Mouse (Mus musculus): Measurements from ENCODE around the gene Atp13a5. TPM values are rescaled to one million over a fixed set of nuclear protein-coding genes. Genes with fewer than 3 reads are reported as not detected.

Atp13a5 gene
- polyA plus RNA-seq, 1 experiment from 2014 or later: 0.04 TPM

GRCm38 (mm10) chr16:29201146-29201545 lies 177.4 kb downstream of the Atp13a5 start:
- Histone ChIP-seq H3K4me3 (no peak overlapping the region), H3K36me3 (no peaks in the 10 kb centered on the region), H3K4me1 (peaks cover 10% of the 10 kb centered on the region; the same call in 1 of the 2 replicates), H3K27me3 (no peaks in the 10 kb centered on the region), H3K4me2 (replicated peaks) (no peak overlapping the region), H3K9ac (no peak overlapping the region), H3K9me3 (no peaks in the 10 kb centered on the region), H3K27ac (no peak overlapping the region)
- no peak for ATAC-seq (ENCODE audit: insufficient number of reproducible peaks, insufficient read depth, low FRiP score, low TSS enrichment)
- 79% methylated on average over 2 of the region's 2 CpGs for WGBS

GRCm38 (mm10) chr16:29198461-29198860 lies 180.1 kb downstream of the Atp13a5 start:
- Histone ChIP-seq H3K9ac (no peak overlapping the region), H3K4me2 (replicated peaks) (no peak overlapping the region), H3K36me3 (no peaks in the 10 kb centered on the region), H3K4me1 (peaks cover 13% of the 10 kb centered on the region), H3K27me3 (no peaks in the 10 kb centered on the region), H3K9me3 (no peaks in the 10 kb centered on the region), H3K4me3 (no peak overlapping the region), H3K27ac (0 out of 2 replicates have a peak overlapping the region, but pooled peaks have one; percentile 17)
- WGBS: 7% methylated on average over 5 of the region's 5 CpGs
- peak; percentile 35; the same call in 1 of the 2 replicates for ATAC-seq (ENCODE audit: insufficient number of reproducible peaks, insufficient read depth, low FRiP score, low TSS enrichment)

- Histone ChIP-seq H3K9me3 (no peaks in the 10 kb centered on the region), H3K36me3 (no peaks in the 10 kb centered on the region), H3K27me3 (no peaks in the 10 kb centered on the region), H3K4me3 (no peak overlapping the region), H3K4me1 (peaks cover 13% of the 10 kb centered on the region), H3K9ac (no peak overlapping the region), H3K27ac (no peak overlapping the region), H3K4me2 (replicated peaks) (no peak overlapping the region)
- ATAC-seq (ENCODE audit: insufficient number of reproducible peaks, insufficient read depth, low FRiP score, low TSS enrichment): no peak
- WGBS: 81% methylated on average over 1 of the region's 1 CpGs
These were observed 183.4 kb downstream of the Atp13a5 start for GRCm38 (mm10) chr16:29195156-29195555.

- 67% methylated on average over 4 of the region's 4 CpGs for WGBS
- Histone ChIP-seq H3K4me2 (replicated peaks) (no peak overlapping the region), H3K27ac (no peak overlapping the region), H3K9ac (no peak overlapping the region), H3K27me3 (no peaks in the 10 kb centered on the region), H3K9me3 (no peaks in the 10 kb centered on the region), H3K4me3 (no peak overlapping the region), H3K4me1 (peaks cover 13% of the 10 kb centered on the region), H3K36me3 (no peaks in the 10 kb centered on the region)
- no peak for ATAC-seq (ENCODE audit: insufficient number of reproducible peaks, insufficient read depth, low FRiP score, low TSS enrichment)
These were observed 184.6 kb downstream of the Atp13a5 start for GRCm38 (mm10) chr16:29193981-29194380.

GRCm38 (mm10) chr16:29192911-29193310 lies 185.6 kb downstream of the Atp13a5 start:
- Histone ChIP-seq H3K9ac (no peak overlapping the region), H3K27me3 (no peaks in the 10 kb centered on the region), H3K4me2 (replicated peaks) (no peak overlapping the region), H3K27ac (no peak overlapping the region), H3K36me3 (no peaks in the 10 kb centered on the region), H3K4me1 (peaks cover 8% of the 10 kb centered on the region; the same call in 1 of the 2 replicates), H3K4me3 (no peak overlapping the region), H3K9me3 (no peaks in the 10 kb centered on the region)
- 44% methylated on average over 5 of the region's 5 CpGs for WGBS
- ATAC-seq (ENCODE audit: insufficient number of reproducible peaks, insufficient read depth, low FRiP score, low TSS enrichment): no peak

Other genes with a start within 250 kb of the Atp13a5 start
- gene Hrasls, start 169.0 kb downstream of the Atp13a5 start, polyA plus RNA-seq (2016; fragmentation: Nextera tagmentation; extraction: Ambion mirVana): 2.1 and 2.4 TPM in 2 replicates
- gene Atp13a4, start 166.1 kb upstream of the Atp13a5 start, polyA plus RNA-seq (2016; fragmentation: Nextera tagmentation; extraction: Ambion mirVana): 0.14 TPM in 1 of 2 replicates, not detected in the other
- 37.9 and 38.9 TPM in 2 replicates for gene Opa1, start 200.6 kb upstream of the Atp13a5 start, polyA plus RNA-seq (2016; fragmentation: Nextera tagmentation; extraction: Ambion mirVana)

Measured in embryonic facial prominence, embryonic 12.5 days (tissue).